Mouse (Mus musculus) C2C12 (cell line): ENCODE results near the gene Mettl11b.

ENCODE experiments used
- CEBPB ChIP-seq: IDR thresholded peaks from one replicate; pipeline ENCODE4 v1.6.1; 2011; ENCODE audit warnings: low read depth, mild to moderate bottlenecking, control low read depth, moderate library complexity
- CTCF ChIP-seq: IDR thresholded peaks from one replicate; pipeline ENCODE4 v1.5.1; 2011; ENCODE audit not compliant: control insufficient read depth, insufficient read depth, insufficient read length
- FOSL1 ChIP-seq: IDR thresholded peaks from one replicate; pipeline ENCODE4 v1.8.0; 2011; ENCODE audit warnings: mild to moderate bottlenecking, low read length; ENCODE audit not compliant: poor library complexity, insufficient read depth, severe bottlenecking
- MAX ChIP-seq: IDR thresholded peaks from one replicate; pipeline ENCODE4 v1.6.1; 2011; ENCODE audit warnings: mild to moderate bottlenecking, control low read depth
- MYOD1 ChIP-seq: IDR thresholded peaks from one replicate; pipeline ENCODE4 v1.6.1; 2011; ENCODE audit warnings: low read depth; ENCODE audit not compliant: control insufficient read depth, insufficient read length

DNA sequence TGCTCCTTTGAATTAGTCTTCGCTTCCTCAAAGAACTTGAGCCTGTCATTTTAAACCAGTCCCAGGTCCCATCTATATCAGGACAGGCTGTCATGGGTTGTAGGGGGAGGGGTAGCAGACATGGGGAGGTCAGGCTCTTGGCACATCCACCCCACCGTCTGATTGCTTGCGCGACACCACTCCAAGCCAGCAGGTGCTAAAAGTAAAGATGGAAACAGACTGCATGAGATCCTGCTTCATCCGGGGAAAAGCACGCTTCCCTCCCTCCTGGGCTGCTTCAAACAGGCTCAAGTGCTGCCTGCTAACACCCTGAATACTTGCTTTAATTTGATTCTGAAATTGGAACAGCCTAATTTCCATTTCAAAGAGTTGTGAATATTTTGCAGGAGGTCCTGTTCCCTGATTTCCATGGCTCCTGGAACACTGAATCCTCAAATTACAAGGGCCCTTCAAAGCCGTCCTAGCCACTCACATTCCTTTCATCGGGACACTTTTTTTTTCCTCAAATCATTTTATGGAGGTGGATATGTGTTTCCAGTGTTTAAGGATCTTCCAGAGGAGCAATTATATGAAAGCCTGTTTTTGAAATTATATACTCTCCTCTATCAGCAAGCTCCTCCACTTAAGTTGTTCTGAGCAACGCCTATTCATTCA lies at the start of gene Mettl11b:
- TF ChIP-seq CTCF (no peak), MAX (no peak), CEBPB (no peak), FOSL1 (no peak), MYOD1 (no peak)
